Mouse (Mus musculus): ENCODE data around the gene Hist1h2ak. TPM values are rescaled to one million over a fixed set of nuclear protein-coding genes. Genes with fewer than 3 reads are reported as not detected.
A peak's percentile ranks its signal among the peaks of the same experiment; 100 is the strongest.
"Not testable (repeated sequence)": the region's sequence is repeated elsewhere in the genome, so short reads cannot be mapped to it uniquely, and the experiment has no call there.

The Hist1h2ak gene
- polyA plus RNA-seq, 1 experiment from 2014 or later = 32.0 TPM

DNA sequence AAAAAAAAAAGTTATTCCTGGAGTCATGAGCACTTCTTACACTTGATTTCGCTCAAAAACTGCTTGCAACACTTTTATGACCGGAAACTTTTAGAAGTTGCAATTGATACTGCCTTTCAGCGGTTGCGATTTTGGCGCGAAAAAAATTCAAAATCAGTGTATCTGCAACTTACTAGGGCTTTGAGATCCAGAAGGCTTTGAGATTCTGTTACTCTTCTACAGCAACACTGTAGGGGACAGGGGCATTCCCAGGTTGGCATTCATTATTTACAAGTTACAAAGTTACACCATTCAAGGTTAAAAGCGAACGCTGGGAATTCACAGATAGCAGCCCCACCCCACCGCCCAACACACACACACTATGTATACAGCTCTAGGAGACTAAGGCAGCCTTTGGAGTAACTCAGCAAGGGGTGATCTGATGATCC is 30.1 kb upstream of the Hist1h2ak start:
- Histone ChIP-seq H3K9ac (peak overlapping the region; percentile 41), H3K27me3 (no peaks in the 10 kb centered on the region), H3K4me3 (replicated peaks) (peak overlapping the region; percentile 49), H3K4me1 (peaks cover 39% of the 10 kb centered on the region), H3K9me3 (replicated peaks) (no peaks in the 10 kb centered on the region), H3K36me3 (no peaks in the 10 kb centered on the region), H3K27ac (peak overlapping the region; percentile 96), H3K4me2 (peak overlapping the region; percentile 73)
- under 1% methylated on average over 9 of the region's 9 CpGs for WGBS
- ATAC-seq (replicated peaks; ENCODE audit: low FRiP score) = no peak

DNA sequence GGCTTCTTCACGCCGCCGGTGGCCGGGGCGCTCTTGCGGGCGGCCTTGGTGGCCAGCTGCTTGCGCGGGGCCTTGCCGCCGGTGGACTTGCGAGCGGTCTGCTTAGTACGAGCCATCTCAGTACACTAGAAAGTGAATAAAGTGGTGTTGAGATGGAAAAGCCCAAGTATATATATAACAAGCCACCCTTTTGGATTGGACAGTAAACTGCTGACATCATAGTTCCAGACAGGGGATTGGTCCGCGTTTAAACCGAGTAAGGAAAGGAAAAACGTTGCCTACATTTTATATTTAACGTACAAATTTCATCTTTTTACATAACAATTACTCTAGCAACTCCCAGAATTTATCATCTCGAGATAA is 29.6 kb upstream of the Hist1h2ak start, which contains the start of gene Hist1h3i:
TSS of gene Hist1h3i (minus strand) at position 116 of the 363 bp plus-strand sequence.
- peak within 1 kb of the TSS; percentile 96 for H3K27ac ChIP-seq

DNA sequence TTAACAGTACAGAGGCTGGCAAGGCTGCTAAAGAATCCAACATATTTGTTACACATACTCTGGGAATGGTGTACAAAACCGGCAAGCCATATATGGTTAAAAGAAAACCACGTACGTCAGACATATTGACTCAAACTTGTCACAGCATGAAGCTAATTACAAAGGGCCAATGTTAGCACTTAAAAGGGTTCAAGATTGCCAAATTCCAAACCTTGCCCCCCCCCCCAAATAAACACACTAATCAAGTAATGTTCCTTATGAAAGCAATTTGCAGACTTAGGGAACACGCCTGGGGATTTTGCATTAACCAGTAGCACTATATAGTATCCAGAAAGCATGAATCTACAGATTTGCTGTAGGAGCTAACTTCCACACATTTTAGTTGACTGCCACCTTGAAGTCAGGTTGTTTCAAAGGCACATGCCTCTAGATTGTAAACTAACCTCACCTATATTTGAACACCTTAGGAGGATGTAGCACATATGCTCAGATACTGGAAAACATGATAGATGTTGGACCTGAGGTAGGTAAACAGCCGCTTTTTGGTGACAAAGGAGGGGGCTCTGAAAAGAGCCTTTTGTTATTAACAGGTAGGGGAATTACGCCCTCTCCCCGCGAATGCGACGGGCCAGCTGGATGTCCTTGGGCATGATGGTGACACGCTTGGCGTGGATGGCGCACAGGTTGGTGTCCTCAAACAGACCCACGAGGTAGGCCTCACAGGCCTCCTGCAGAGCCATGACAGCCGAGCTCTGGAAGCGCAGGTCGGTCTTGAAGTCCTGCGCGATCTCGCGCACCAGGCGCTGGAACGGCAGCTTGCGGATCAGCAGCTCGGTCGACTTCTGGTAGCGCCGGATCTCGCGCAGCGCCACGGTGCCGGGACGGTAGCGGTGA is 29.0 kb upstream of the Hist1h2ak start:
- Histone ChIP-seq H3K9ac (peak overlapping the region; percentile 63), H3K4me3 (replicated peaks) (peak overlapping the region; percentile 49), H3K4me2 (peak overlapping the region; percentile 73), H3K27ac (peak overlapping the region; percentile 96), H3K4me1 (peaks cover 38% of the 10 kb centered on the region)
- not testable (repeated sequence) for ATAC-seq (replicated peaks; ENCODE audit: low FRiP score); H3K9me3 ChIP-seq (replicated peaks); H3K27me3 ChIP-seq; H3K36me3 ChIP-seq
- under 1% methylated on average over 21 of the region's 35 CpGs for WGBS

More for the DNA sequence above, 29.6 kb upstream of the Hist1h2ak start, which contains the start of gene Hist1h3i:
- H3K9ac ChIP-seq = peak within 1 kb of the TSS; percentile 63
- H3K27me3 ChIP-seq = no peaks in the 10 kb centered on the region
- under 1% methylated on average over 15 of the region's 20 CpGs for WGBS
- no peaks in the 10 kb centered on the region for H3K36me3 ChIP-seq
- H3K4me2 ChIP-seq = peak within 1 kb of the TSS; percentile 73
- ATAC-seq (replicated peaks; ENCODE audit: low FRiP score) = peak; percentile 73
- H3K9me3 ChIP-seq (replicated peaks) = no peaks in the 10 kb centered on the region
- H3K4me3 ChIP-seq (replicated peaks) = peak within 1 kb of the TSS; percentile 49
- peaks cover 39% of the 10 kb centered on the region for H3K4me1 ChIP-seq

DNA sequence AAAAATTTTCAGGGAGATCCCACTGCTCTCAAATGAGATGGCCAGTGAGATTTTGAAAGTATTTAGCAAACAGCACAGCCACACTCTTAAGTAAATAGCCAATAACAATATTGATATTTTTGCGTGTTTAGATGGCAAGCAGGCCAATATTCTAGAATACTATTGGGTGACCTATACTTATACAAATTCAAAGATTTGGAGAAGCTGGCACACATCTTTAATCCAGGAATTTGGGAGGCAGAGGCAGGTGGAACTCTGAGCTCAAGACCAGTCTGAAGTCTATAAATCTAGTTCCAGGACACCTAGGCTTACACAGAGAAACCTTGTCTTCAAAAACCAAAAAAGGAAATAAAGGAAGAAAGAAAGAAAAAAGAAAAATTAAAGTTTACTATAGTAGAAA is 28.0 kb upstream of the Hist1h2ak start:
- WGBS = 96% methylated on average over 1 of the region's 1 CpGs
- Histone ChIP-seq H3K27ac (peak overlapping the region; percentile 45; the same call in 1 of the 2 replicates), H3K4me2 (no peak overlapping the region), H3K9me3 (replicated peaks) (no peaks in the 10 kb centered on the region), H3K4me3 (replicated peaks) (no peak overlapping the region), H3K4me1 (peaks cover 38% of the 10 kb centered on the region), H3K9ac (no peak overlapping the region), H3K36me3 (no peaks in the 10 kb centered on the region), H3K27me3 (no peaks in the 10 kb centered on the region)
- no peak for ATAC-seq (replicated peaks; ENCODE audit: low FRiP score)

DNA sequence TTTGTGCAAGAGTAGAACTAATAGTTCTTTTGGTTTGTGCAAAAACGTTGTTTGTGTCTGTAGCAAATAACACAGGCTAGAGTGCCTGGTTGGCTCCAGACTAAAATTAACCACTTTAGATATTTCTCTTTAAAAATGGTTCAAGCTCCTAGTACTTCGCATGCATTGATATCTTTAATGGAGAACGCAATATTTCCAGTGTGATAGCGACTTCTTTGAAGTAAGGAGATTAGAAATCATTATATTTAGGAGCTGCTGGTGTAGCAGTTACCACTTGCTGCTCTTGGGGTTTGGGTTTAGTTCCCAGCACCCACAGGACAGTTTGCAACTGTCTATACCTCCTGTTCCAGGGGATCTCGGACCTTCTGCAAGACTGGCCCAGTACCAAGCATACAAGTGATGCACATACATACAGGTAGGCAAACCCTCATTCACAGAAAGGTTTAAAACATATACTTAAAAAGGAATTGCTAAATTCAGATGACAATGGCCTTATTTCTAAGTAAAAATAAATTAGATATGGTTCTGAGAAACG is 27.5 kb upstream of the Hist1h2ak start:
- peak overlapping the region; percentile 74 for H3K4me2 ChIP-seq
- H3K27ac ChIP-seq = peak overlapping the region; percentile 98
- H3K36me3 ChIP-seq = no peaks in the 10 kb centered on the region
- peaks cover 36% of the 10 kb centered on the region for H3K4me1 ChIP-seq
- no peak overlapping the region for H3K9ac ChIP-seq
- H3K27me3 ChIP-seq = no peaks in the 10 kb centered on the region
- H3K4me3 ChIP-seq (replicated peaks) = peak overlapping the region; percentile 52
- WGBS = 43% methylated on average over 6 of the region's 6 CpGs
- H3K9me3 ChIP-seq (replicated peaks) = no peaks in the 10 kb centered on the region
- ATAC-seq (replicated peaks; ENCODE audit: low FRiP score) = no peak

DNA sequence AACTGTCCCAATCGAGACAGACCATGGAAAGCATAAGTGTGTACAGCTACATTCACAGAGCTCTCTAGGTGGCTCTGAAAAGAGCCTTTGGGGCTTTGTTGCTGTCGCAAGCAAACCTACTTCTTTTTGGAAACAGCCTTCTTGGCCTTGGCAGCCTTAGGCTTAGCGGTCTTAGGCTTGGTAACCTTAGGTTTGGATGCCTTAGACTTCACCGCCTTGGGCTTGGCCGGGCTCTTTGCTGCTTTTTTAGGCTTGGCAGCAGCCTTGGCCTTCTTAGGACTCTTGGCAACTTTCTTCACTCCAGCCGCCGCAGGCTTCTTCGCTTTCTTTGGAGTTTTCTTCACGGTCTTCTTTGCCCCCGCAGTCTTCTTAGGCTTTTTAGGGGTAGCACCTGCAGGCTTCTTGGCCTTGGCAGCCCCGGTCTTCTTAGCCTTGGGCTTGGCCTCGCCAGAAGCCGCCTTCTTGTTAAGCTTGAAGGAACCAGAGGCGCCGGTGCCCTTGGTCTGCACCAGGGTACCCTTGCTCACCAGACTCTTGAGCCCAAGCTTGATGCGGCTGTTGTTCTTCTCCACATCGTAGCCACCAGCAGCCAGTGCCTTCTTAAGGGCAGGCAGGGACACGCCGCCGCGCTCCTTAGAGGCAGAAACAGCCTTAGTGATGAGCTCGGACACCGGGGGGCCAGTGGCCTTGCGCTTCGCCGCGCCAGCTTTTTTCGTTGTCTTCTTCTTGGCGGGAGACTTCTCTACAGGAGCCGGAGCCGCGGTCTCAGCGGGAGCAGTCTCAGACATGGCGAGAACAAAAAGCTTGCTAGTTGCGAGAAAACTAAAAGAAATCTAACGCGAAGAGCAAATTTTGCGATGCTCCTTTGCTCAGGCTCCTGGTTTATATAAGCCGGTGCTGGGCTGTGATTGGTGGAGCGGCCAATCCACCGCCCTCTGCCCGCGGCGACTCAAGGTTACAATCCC is 26.4 kb upstream of the Hist1h2ak start, which contains the start of gene Hist1h1b:
TSS of gene Hist1h1b (minus strand) at position 859 of the 965 bp plus-strand sequence.
- Histone ChIP-seq H3K9me3 (replicated peaks) (no peaks in the 10 kb centered on the region), H3K9ac (peak within 1 kb of the TSS; percentile 85), H3K4me3 (replicated peaks) (peak within 1 kb of the TSS; percentile 52), H3K36me3 (no peaks in the 10 kb centered on the region), H3K4me1 (peaks cover 29% of the 10 kb centered on the region), H3K27ac (peak within 1 kb of the TSS; percentile 98), H3K27me3 (no peaks in the 10 kb centered on the region), H3K4me2 (peak within 1 kb of the TSS; percentile 74)
- WGBS = under 1% methylated on average over 44 of the region's 44 CpGs
- ATAC-seq (replicated peaks; ENCODE audit: low FRiP score) = peak; percentile 62

DNA sequence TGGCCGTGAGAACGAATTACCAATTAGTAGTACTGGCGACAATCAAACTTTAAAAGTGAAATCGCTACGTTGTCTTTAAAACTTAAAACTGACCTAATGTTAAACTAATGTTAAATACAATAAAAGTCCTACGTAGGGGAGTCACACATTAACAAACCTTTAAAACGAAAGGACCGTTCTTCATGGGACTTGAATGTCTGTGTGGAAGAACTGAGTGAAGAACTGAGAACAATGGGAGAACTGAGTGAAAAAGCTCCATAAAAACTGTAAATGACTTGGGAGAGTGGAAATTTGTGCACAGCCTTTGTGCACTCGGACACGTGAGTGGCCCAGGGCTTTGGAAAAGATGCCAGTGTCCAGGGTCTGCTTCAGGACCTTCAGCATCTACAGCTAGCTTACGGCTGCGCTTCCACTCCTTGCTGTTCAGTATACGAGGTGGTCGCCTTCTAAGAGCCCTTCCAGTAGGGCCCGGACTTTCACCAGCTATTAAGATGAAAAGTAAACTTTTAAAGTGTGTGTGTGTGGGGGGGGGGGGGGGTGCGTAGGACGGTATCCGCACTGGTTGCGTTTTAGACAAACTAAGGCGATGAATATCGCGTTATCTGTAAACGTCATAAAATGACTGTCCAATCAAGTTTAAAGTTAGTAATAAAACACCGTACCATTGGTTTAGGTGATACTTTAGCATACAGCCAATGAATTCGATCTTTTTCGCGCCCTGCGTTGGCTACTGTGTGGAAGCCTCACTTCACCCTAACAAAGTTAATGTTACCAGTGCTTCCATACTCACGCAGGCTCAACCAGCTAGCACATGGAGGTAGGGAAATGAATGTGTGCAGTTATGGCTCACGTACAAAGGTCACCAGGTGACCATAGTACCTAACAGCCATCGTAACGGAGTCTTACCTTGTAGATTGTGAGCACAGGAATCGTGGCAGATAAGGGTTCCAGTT is 25.5 kb upstream of the Hist1h2ak start:
- 4% methylated on average over 33 of the region's 33 CpGs for WGBS
- H3K4me2 ChIP-seq = peak overlapping the region; percentile 74
- H3K27ac ChIP-seq = peak overlapping the region; percentile 98
- peak overlapping the region; percentile 85 for H3K9ac ChIP-seq
- peaks cover 24% of the 10 kb centered on the region for H3K4me1 ChIP-seq
- no peaks in the 10 kb centered on the region for H3K36me3 ChIP-seq
- peak; percentile 83 for ATAC-seq (replicated peaks; ENCODE audit: low FRiP score)
- no peaks in the 10 kb centered on the region for H3K9me3 ChIP-seq (replicated peaks)
- H3K27me3 ChIP-seq = no peaks in the 10 kb centered on the region
- peak overlapping the region; percentile 52 for H3K4me3 ChIP-seq (replicated peaks)

DNA sequence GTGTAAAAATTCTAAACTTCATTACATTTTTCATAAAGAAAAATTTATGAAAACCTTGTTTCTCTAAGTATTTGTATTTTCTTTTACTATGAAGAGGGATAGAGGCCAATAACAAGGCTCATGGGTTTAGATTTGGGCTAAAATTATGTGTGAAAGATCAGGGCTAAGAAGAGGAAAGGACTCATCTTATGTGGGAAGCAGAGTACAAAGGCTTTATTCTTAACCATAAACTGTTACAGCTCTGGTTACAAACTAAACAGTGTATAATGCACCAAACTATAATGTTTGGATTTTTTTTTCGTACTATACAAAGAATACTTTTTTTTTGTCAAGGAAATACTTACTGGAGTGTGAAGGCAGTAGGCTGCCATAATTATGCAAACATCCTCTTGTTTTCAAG is 2.1 kb upstream of the Hist1h2ak start:
- Histone ChIP-seq H3K27me3 (no peaks in the 10 kb centered on the region), H3K4me2 (peak overlapping the region; percentile 44), H3K4me3 (replicated peaks) (no peak overlapping the region; the same call in 1 of the 2 replicates), H3K36me3 (no peaks in the 10 kb centered on the region), H3K9me3 (replicated peaks) (no peaks in the 10 kb centered on the region), H3K27ac (no peak overlapping the region), H3K9ac (no peak overlapping the region), H3K4me1 (peaks cover 13% of the 10 kb centered on the region; the same call in 1 of the 2 replicates)
- WGBS = 49% methylated on average over 1 of the region's 1 CpGs
- no peak for ATAC-seq (replicated peaks; ENCODE audit: low FRiP score)

DNA sequence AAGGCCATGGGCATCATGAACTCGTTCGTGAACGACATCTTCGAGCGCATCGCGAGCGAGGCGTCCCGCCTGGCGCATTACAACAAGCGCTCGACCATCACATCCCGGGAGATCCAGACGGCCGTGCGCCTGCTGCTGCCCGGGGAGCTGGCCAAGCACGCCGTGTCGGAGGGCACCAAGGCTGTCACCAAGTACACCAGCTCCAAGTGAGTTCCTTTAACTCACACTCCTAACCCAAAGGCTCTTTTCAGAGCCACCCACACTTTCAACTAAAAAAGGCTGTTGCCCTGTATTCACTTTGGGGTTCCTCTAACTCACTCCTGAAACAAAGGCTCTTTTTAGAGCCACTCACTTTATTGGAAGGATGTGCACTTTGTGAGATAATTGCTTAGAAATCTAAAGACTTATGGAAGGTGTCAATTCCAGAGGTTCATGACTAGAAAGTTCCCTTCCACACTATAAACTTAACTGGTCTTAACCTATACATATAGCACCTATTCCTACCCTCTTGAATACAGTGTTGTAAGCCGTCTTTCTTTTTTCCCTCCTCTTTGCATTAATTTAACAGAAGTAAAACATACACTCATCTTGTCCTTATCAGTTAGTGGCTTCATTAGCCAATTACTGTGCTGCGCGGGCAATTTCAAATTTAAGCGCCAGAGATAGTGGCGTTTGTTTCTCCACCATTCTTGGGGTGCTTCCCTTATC is 821 bp upstream of the Hist1h2ak start:
- not testable (repeated sequence) for H3K36me3 ChIP-seq; H3K9me3 ChIP-seq (replicated peaks); H3K27me3 ChIP-seq
- peak overlapping the region; percentile 97 for H3K27ac ChIP-seq
- H3K9ac ChIP-seq = peak overlapping the region; percentile 53
- H3K4me3 ChIP-seq (replicated peaks) = peak overlapping the region; percentile 49
- peak; percentile 1; the same call in 1 of the 2 replicates for ATAC-seq (replicated peaks; ENCODE audit: low FRiP score)
- peaks cover 14% of the 10 kb centered on the region; the same call in 1 of the 2 replicates for H3K4me1 ChIP-seq
- H3K4me2 ChIP-seq = peak overlapping the region; percentile 69
- under 1% methylated on average over 15 of the region's 26 CpGs for WGBS

DNA sequence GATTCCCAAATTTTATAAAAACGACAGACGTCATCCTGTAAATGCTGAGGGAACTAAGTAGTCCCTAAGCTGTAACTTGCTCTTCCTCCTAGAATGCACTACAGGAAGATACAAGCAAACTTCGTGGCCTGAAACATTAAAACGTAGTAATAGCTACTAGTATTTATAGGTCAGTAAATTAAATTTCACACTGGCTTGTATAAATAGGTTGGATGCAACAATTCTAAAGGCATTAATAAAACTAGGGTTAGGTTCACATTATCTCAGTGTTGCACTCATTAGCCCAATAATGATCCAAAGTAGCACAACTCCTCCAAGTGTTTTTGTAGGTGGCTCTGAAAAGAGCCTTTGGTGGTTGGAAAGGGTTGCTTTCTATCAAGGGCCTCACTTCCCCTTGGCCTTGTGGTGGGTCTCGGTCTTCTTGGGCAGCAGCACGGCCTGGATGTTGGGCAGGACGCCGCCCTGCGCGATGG is 540 bp downstream of the Hist1h2ak start:
- no peak for ATAC-seq (replicated peaks; ENCODE audit: low FRiP score)
- 2% methylated on average over 10 of the region's 10 CpGs for WGBS
- peak overlapping the region; percentile 61 for H3K9ac ChIP-seq
- H3K4me1 ChIP-seq = peaks cover 22% of the 10 kb centered on the region; the same call in 1 of the 2 replicates
- H3K27me3 ChIP-seq = no peaks in the 10 kb centered on the region
- H3K9me3 ChIP-seq (replicated peaks) = no peaks in the 10 kb centered on the region
- peak overlapping the region; percentile 69 for H3K4me2 ChIP-seq
- peak overlapping the region; percentile 49 for H3K4me3 ChIP-seq (replicated peaks)
- H3K36me3 ChIP-seq = no peaks in the 10 kb centered on the region
- peak overlapping the region; percentile 97 for H3K27ac ChIP-seq
